Mouse (Mus musculus): ENCODE data around the gene Gm4792. TPM values are rescaled to one million over a fixed set of nuclear protein-coding genes. Genes with fewer than 3 reads are reported as not detected.

Gene Gm4792
- total and polyA plus RNA-seq, 3 experiments, result not detected

DNA sequence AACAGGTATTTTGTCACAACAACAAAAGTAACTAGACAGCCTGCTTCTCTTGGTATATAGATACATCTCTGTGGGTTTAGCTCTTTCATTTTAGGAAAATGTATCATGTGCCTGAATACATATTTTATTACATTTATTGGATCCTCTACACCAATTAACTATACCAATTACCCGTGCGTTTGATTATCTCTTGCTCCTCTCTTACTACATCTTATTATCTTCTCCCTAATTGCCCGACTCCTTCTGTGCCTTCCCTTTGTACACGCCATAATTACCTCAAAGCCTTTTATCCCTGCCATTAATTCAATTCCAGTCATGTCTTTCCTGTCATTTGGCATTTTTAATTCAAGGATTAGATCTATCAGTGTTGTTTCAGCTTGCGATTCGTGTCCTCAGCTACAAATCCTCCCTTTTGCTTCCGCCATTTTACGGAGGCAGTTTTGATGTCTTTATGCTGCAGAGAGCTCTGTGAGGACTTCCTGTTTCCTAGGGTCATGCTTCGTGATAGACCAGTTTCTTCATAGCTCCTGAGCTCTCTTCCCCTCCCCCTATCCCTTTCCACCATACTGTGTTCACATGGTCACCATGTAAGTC, 5.7 kb upstream of the Gm4792 start:
- in situ Hi-C loops (cut with MboI; ENCODE audit: low pct_ligation_motif_present, low pct_unique_long_range_greater_than_20kb, low sequenced_read_pairs) (no loop called here), dilution Hi-C loops (cut with MboI; ENCODE audit: extremely low pct_ligation_motif_present, extremely low pct_unique_long_range_greater_than_20kb, low sequenced_read_pairs) (no loop called here)
- H3K4me1 ChIP-seq (ENCODE audit: control insufficient read depth in 1 of 2, insufficient read depth in 2 of 2), result peaks cover 0 to 5% of the 10 kb centered on the region in 2 experiments; a peak in 3 of 4 replicates
- no peaks in the 10 kb centered on the region for H3K27me3 ChIP-seq (replicated peaks)
- DNase-seq (ENCODE audit: extremely low read depth), result no peak
- TF ChIP-seq JUN (IDR thresholded peaks at IDR 0.05; ENCODE audit: insufficient read depth, low read depth, low read length) (no peak), ZMIZ1 (IDR thresholded peaks at IDR 0.05; ENCODE audit: low read depth, low read length) (no peak), MYC (IDR thresholded peaks at IDR 0.05; ENCODE audit: low read depth, low read length) (no peak), USF1 (IDR thresholded peaks at IDR 0.05; ENCODE audit: low read depth, low read length) (no peak), JUND (conservative IDR thresholded peaks at IDR 0.05; ENCODE audit: low read depth, low read length) (no peak), MAZ (IDR thresholded peaks at IDR 0.05; ENCODE audit: low read depth, low read length) (no peak), ELF1 (IDR thresholded peaks at IDR 0.05; ENCODE audit: low read depth, low read length) (no peak), GABPA (IDR thresholded peaks at IDR 0.05; ENCODE audit: insufficient replicate concordance, low read depth, low read length) (no peak), MEF2A (IDR thresholded peaks at IDR 0.05; ENCODE audit: borderline replicate concordance, low read depth, low read length) (no peak), E2F4 (IDR thresholded peaks at IDR 0.05; ENCODE audit: insufficient replicate concordance, low read depth, low read length) (no peak), USF2 (conservative IDR thresholded peaks at IDR 0.05; ENCODE audit: low read depth, low read length) (no peak), CHD2 (IDR thresholded peaks at IDR 0.05; ENCODE audit: low read length) (no peak), MAFK (IDR thresholded peaks at IDR 0.05; ENCODE audit: insufficient replicate concordance, low read length) (no peak), KAT2A (IDR thresholded peaks at IDR 0.05; ENCODE audit: insufficient replicate concordance, low read length) (no peak), CTCF (conservative IDR thresholded peaks at IDR 0.05 in 1 of 2, IDR thresholded peaks at IDR 0.05 in 1 of 2; ENCODE audit: low read depth in 2 of 2, low read length in 2 of 2) (no peak), SIN3A (IDR thresholded peaks at IDR 0.05; ENCODE audit: low read length) (no peak), TCF12 (IDR thresholded peaks at IDR 0.05; ENCODE audit: low read depth, low read length) (no peak), TBP (conservative IDR thresholded peaks at IDR 0.05; ENCODE audit: low read depth, low read length) (no peak)
- H3K36me3 ChIP-seq (replicated peaks in 1 of 2; ENCODE audit: control insufficient read depth in 1 of 2, insufficient read depth in 1 of 2, low read length in 1 of 2), result no peaks in the 10 kb centered on the region
- H3K9ac ChIP-seq (ENCODE audit: insufficient read depth, low read depth), result no peak overlapping the region
- no peak overlapping the region for H3K4me3 ChIP-seq (replicated peaks in 1 of 3; ENCODE audit: low read depth in 2 of 3, low read length in 2 of 3, poor library complexity in 1 of 3)
- no peaks in the 10 kb centered on the region for H3K79me2 ChIP-seq (replicated peaks; ENCODE audit: control insufficient read depth, extremely low read depth, insufficient read depth, poor library complexity, severe bottlenecking)
- H3K27ac ChIP-seq (ENCODE audit: insufficient read depth, low read depth), result no peak overlapping the region
- peaks cover 2% of the 10 kb centered on the region for H3K9me3 ChIP-seq (replicated peaks; ENCODE audit: low read length)
- H3K4me2 ChIP-seq (ENCODE audit: insufficient read depth, low read depth, poor library complexity, severe bottlenecking), result no peak overlapping the region

GRCm38 (mm10) chr10:94299301-94299700, 798 bp upstream of the Gm4792 start:
- DNase-seq (ENCODE audit: extremely low read depth), result peak; percentile 33
- TF ChIP-seq USF2 (conservative IDR thresholded peaks at IDR 0.05; ENCODE audit: low read depth, low read length) (no peak), ZKSCAN1 (IDR thresholded peaks at IDR 0.05; ENCODE audit: borderline replicate concordance, low read depth, low read length) (no peak), E2F4 (IDR thresholded peaks at IDR 0.05; ENCODE audit: insufficient replicate concordance, low read depth, low read length) (no peak), RAD21 (IDR thresholded peaks at IDR 0.05; ENCODE audit: low read depth, low read length) (no peak), EP300 (IDR thresholded peaks at IDR 0.05; ENCODE audit: low read length) (no peak), NRF1 (IDR thresholded peaks at IDR 0.05; ENCODE audit: low read depth, low read length) (no peak), TBP (conservative IDR thresholded peaks at IDR 0.05; ENCODE audit: low read depth, low read length) (no peak), ZNF384 (IDR thresholded peaks at IDR 0.05; ENCODE audit: low read depth, low read length) (no peak), PAX5 (IDR thresholded peaks at IDR 0.05; ENCODE audit: low read length) (no peak), POLR2A (IDR thresholded peaks at IDR 0.05; ENCODE audit: low read depth, low read length) (no peak), UBTF (IDR thresholded peaks at IDR 0.05; ENCODE audit: low read depth, low read length) (no peak), GABPA (IDR thresholded peaks at IDR 0.05; ENCODE audit: insufficient replicate concordance, low read depth, low read length) (no peak)
- no peaks in the 10 kb centered on the region for H3K79me2 ChIP-seq (replicated peaks; ENCODE audit: control insufficient read depth, extremely low read depth, insufficient read depth, poor library complexity, severe bottlenecking)
- in situ Hi-C loops (cut with MboI; ENCODE audit: low pct_ligation_motif_present, low pct_unique_long_range_greater_than_20kb, low sequenced_read_pairs), result no loop called here
- no peak overlapping the region for H3K9ac ChIP-seq (ENCODE audit: insufficient read depth, low read depth)
- H3K4me1 ChIP-seq (ENCODE audit: control insufficient read depth in 1 of 2, insufficient read depth in 2 of 2), result peaks cover 0 to 11% of the 10 kb centered on the region in 2 experiments; a peak in 3 of 4 replicates
- H3K27me3 ChIP-seq (replicated peaks), result no peaks in the 10 kb centered on the region
- H3K4me3 ChIP-seq (replicated peaks in 1 of 3; ENCODE audit: low read depth in 2 of 3, low read length in 2 of 3, poor library complexity in 1 of 3), result no peak overlapping the region
- no peak overlapping the region for H3K27ac ChIP-seq (ENCODE audit: insufficient read depth, low read depth)
- peaks cover 2% of the 10 kb centered on the region for H3K9me3 ChIP-seq (replicated peaks; ENCODE audit: low read length)
- H3K36me3 ChIP-seq (replicated peaks in 1 of 2; ENCODE audit: control insufficient read depth in 1 of 2, insufficient read depth in 1 of 2, low read length in 1 of 2), result no peaks in the 10 kb centered on the region
- H3K4me2 ChIP-seq (ENCODE audit: insufficient read depth, low read depth, poor library complexity, severe bottlenecking), result no peak overlapping the region
- dilution Hi-C loops (cut with MboI; ENCODE audit: extremely low pct_ligation_motif_present, extremely low pct_unique_long_range_greater_than_20kb, low sequenced_read_pairs), result no loop called here
